Mouse (Mus musculus): ENCODE results near the gene Pex11g. TPM values are rescaled to one million over a fixed set of nuclear protein-coding genes. Genes with fewer than 3 reads are reported as not detected.
A peak's percentile ranks its signal among the peaks of the same experiment; 100 is the strongest.

Pex11g gene
- polyA plus RNA-seq, 1 experiment from 2014 or later: 8.8 TPM

- 94% methylated on average over 15 of the region's 15 CpGs for WGBS
- ATAC-seq (replicated peaks; ENCODE audit: low FRiP score, low read depth) (no peak), DNase-seq (ENCODE audit: low spot score) (no peak)
- Histone ChIP-seq H3K4me3 (replicated peaks; ENCODE audit: low read depth, low read length) (no peak overlapping the region), H3K4me2 (ENCODE audit: low read length) (no peak overlapping the region), H3K36me3 (ENCODE audit: insufficient read depth, low read length) (peaks cover 18% of the 10 kb centered on the region), H3K27me3 (ENCODE audit: insufficient read depth, low read length) (no peaks in the 10 kb centered on the region), H3K9me3 (replicated peaks; ENCODE audit: low read length) (no peaks in the 10 kb centered on the region), H3K9ac (ENCODE audit: low read depth, low read length) (no peak overlapping the region), H3K4me1 (replicated peaks; ENCODE audit: insufficient read depth, low read length) (peaks cover 5% of the 10 kb centered on the region; the same call in 1 of the 2 replicates), H3K27ac (no peak overlapping the region)
- no peak for TF ChIP-seq CTCF (IDR thresholded peaks at IDR 0.05; ENCODE audit: low read depth)
These were observed 28.9 kb upstream of the Pex11g start for GRCm38 (mm10) chr8:3496428-3496748.

GRCm38 (mm10) chr8:3495578-3496427 lies 28.3 kb upstream of the Pex11g start:
- ATAC-seq (replicated peaks; ENCODE audit: low FRiP score, low read depth): no peak

GRCm38 (mm10) chr8:3493845-3494208 lies 26.3 kb upstream of the Pex11g start:
- DNase-seq (ENCODE audit: low spot score) (peak; percentile 29), ATAC-seq (replicated peaks; ENCODE audit: low FRiP score, low read depth) (no peak)
- no peak for TF ChIP-seq CTCF (IDR thresholded peaks at IDR 0.05; ENCODE audit: low read depth)
- peak overlapping the region; percentile 96 for H3K4me3 ChIP-seq (replicated peaks; ENCODE audit: low read depth, low read length)
- no peaks in the 10 kb centered on the region for H3K9me3 ChIP-seq (replicated peaks; ENCODE audit: low read length)
- 32% methylated on average over 6 of the region's 6 CpGs for WGBS
- no peaks in the 10 kb centered on the region for H3K27me3 ChIP-seq (ENCODE audit: insufficient read depth, low read length)
- H3K4me1 ChIP-seq (replicated peaks; ENCODE audit: insufficient read depth, low read length): peaks cover 5% of the 10 kb centered on the region; the same call in 1 of the 2 replicates
- H3K4me2 ChIP-seq (ENCODE audit: low read length): peak overlapping the region; percentile 58
- peak overlapping the region; percentile 85 for H3K27ac ChIP-seq
- H3K9ac ChIP-seq (ENCODE audit: low read depth, low read length): peak overlapping the region; percentile 99
- H3K36me3 ChIP-seq (ENCODE audit: insufficient read depth, low read length): peaks cover 18% of the 10 kb centered on the region

More at GRCm38 (mm10) chr8:3495578-3496427, 28.3 kb upstream of the Pex11g start:
- Histone ChIP-seq H3K9me3 (replicated peaks; ENCODE audit: low read length) (no peaks in the 10 kb centered on the region), H3K27ac (no peak overlapping the region), H3K4me3 (replicated peaks; ENCODE audit: low read depth, low read length) (no peak overlapping the region), H3K9ac (ENCODE audit: low read depth, low read length) (no peak overlapping the region), H3K4me1 (replicated peaks; ENCODE audit: insufficient read depth, low read length) (peaks cover 5% of the 10 kb centered on the region; the same call in 1 of the 2 replicates), H3K36me3 (ENCODE audit: insufficient read depth, low read length) (peaks cover 18% of the 10 kb centered on the region), H3K27me3 (ENCODE audit: insufficient read depth, low read length) (no peaks in the 10 kb centered on the region), H3K4me2 (ENCODE audit: low read length) (no peak overlapping the region)
- no peak for DNase-seq (ENCODE audit: low spot score)
- TF ChIP-seq CTCF (IDR thresholded peaks at IDR 0.05; ENCODE audit: low read depth): no peak
- WGBS: 96% methylated on average over 44 of the region's 44 CpGs

- Histone ChIP-seq H3K4me3 (replicated peaks; ENCODE audit: low read depth, low read length) (peak within 1 kb of the TSS; percentile 96), H3K27me3 (ENCODE audit: insufficient read depth, low read length) (no peaks in the 10 kb centered on the region), H3K36me3 (ENCODE audit: insufficient read depth, low read length) (peaks cover 18% of the 10 kb centered on the region), H3K4me1 (replicated peaks; ENCODE audit: insufficient read depth, low read length) (peaks cover 5% of the 10 kb centered on the region; the same call in 1 of the 2 replicates), H3K9me3 (replicated peaks; ENCODE audit: low read length) (no peaks in the 10 kb centered on the region), H3K4me2 (ENCODE audit: low read length) (peak within 1 kb of the TSS; percentile 58), H3K27ac (peak within 1 kb of the TSS; percentile 85), H3K9ac (ENCODE audit: low read depth, low read length) (peak within 1 kb of the TSS; percentile 99)
- TF ChIP-seq CTCF (IDR thresholded peaks at IDR 0.05; ENCODE audit: low read depth): no peak
- under 1% methylated on average over 59 of the region's 64 CpGs for WGBS
- ATAC-seq (replicated peaks; ENCODE audit: low FRiP score, low read depth) (peak; percentile 86), DNase-seq (ENCODE audit: low spot score) (peak; percentile 88)
These were observed 25.7 kb upstream of the Pex11g start, which contains the start of gene Zfp358 for GRCm38 (mm10) chr8:3492901-3493844. Zfp358 (plus strand) TSS chr8:3493138.

- no peaks in the 10 kb centered on the region for H3K9me3 ChIP-seq (replicated peaks; ENCODE audit: low read length)
- H3K27ac ChIP-seq: no peak overlapping the region
- WGBS: 30% methylated on average over 5 of the region's 5 CpGs
- no peak for TF ChIP-seq CTCF (IDR thresholded peaks at IDR 0.05; ENCODE audit: low read depth)
- H3K9ac ChIP-seq (ENCODE audit: low read depth, low read length): no peak overlapping the region
- no peaks in the 10 kb centered on the region for H3K36me3 ChIP-seq (ENCODE audit: insufficient read depth, low read length)
- ATAC-seq (replicated peaks; ENCODE audit: low FRiP score, low read depth) (0 out of 2 replicates have a peak, but pooled peaks have one; percentile 43), DNase-seq (ENCODE audit: low spot score) (no peak)
- H3K4me3 ChIP-seq (replicated peaks; ENCODE audit: low read depth, low read length): no peak overlapping the region
- H3K4me2 ChIP-seq (ENCODE audit: low read length): no peak overlapping the region
- no peaks in the 10 kb centered on the region for H3K4me1 ChIP-seq (replicated peaks; ENCODE audit: insufficient read depth, low read length)
- no peaks in the 10 kb centered on the region for H3K27me3 ChIP-seq (ENCODE audit: insufficient read depth, low read length)
These were observed 17.7 kb upstream of the Pex11g start for GRCm38 (mm10) chr8:3485192-3485591.

GRCm38 (mm10) chr8:3483546-3483945 lies 16.1 kb upstream of the Pex11g start:
- ATAC-seq (replicated peaks; ENCODE audit: low FRiP score, low read depth) (no peak), DNase-seq (ENCODE audit: low spot score) (no peak)
- no peak overlapping the region for H3K4me2 ChIP-seq (ENCODE audit: low read length)
- H3K27ac ChIP-seq: no peak overlapping the region
- H3K27me3 ChIP-seq (ENCODE audit: insufficient read depth, low read length): no peaks in the 10 kb centered on the region
- no peaks in the 10 kb centered on the region for H3K4me1 ChIP-seq (replicated peaks; ENCODE audit: insufficient read depth, low read length)
- WGBS: 73% methylated on average over 7 of the region's 7 CpGs
- H3K9me3 ChIP-seq (replicated peaks; ENCODE audit: low read length): no peaks in the 10 kb centered on the region
- no peak overlapping the region for H3K9ac ChIP-seq (ENCODE audit: low read depth, low read length)
- H3K4me3 ChIP-seq (replicated peaks; ENCODE audit: low read depth, low read length): no peak overlapping the region
- TF ChIP-seq CTCF (IDR thresholded peaks at IDR 0.05; ENCODE audit: low read depth): no peak
- H3K36me3 ChIP-seq (ENCODE audit: insufficient read depth, low read length): no peaks in the 10 kb centered on the region

Data from kidney, postnatal 0 days (tissue).